Mouse (Mus musculus): ENCODE results near the gene Tacr1.

DNA sequence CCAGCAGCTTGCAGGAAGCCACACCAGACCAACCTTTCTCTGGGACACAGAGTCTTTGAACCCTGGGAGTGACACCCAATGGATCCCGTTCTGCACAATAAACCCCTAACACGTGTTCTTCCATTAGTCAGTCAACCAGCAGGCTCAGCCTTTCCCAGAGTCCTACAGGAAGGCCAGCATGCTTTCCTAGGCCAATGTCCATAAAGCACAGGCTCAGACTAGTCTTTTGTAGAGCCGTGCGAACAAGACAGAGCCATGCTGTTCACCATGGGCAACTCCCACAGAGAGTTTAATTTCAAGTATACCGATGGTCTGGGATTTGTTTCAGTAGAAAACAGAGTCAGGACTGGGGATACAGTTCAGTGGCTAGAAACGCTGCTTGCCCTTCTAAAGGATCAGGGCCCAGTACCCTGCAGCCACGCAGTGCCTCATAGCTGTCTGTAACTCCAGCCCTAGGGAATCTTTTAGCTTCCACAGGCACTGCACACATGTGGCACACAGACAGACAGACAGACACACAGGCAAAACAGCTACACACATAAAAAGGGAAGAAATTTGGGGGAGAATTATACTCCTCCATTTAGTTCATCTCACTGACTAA, 55.1 kb downstream of the Tacr1 start:
- TF ChIP-seq POLR2A (IDR thresholded peaks at IDR 0.05; ENCODE audit: borderline replicate concordance, low read depth, low read length) (no peak), CTCF (IDR thresholded peaks at IDR 0.05; ENCODE audit: low read depth, low read length) (no peak)

All from bone marrow macrophage, adult 2 months (primary cell).